Mouse (Mus musculus): ENCODE data around the gene Pgap3.

- TF ChIP-seq FLI1 (IDR thresholded peaks at IDR 0.05; ENCODE audit: low read length) (no peak), GATA1 (IDR thresholded peaks at IDR 0.05; ENCODE audit: borderline replicate concordance, low read length) (no peak)
Measured at GRCm38 (mm10) chr11:98390141-98390540, 10.1 kb downstream of the Pgap3 start.
